Mouse (Mus musculus) right cerebral cortex, postnatal 25 days (tissue): ENCODE measurements around the gene Ggps1.
"Not testable (repeated sequence)": the region's sequence is repeated elsewhere in the genome, so short reads cannot be mapped to it uniquely, and the experiment has no call there.

Experiments
- DNase-seq: peaks from one replicate; pipeline ENCODE4 v3.0.0; 2022

Ggps1 gene

DNA sequence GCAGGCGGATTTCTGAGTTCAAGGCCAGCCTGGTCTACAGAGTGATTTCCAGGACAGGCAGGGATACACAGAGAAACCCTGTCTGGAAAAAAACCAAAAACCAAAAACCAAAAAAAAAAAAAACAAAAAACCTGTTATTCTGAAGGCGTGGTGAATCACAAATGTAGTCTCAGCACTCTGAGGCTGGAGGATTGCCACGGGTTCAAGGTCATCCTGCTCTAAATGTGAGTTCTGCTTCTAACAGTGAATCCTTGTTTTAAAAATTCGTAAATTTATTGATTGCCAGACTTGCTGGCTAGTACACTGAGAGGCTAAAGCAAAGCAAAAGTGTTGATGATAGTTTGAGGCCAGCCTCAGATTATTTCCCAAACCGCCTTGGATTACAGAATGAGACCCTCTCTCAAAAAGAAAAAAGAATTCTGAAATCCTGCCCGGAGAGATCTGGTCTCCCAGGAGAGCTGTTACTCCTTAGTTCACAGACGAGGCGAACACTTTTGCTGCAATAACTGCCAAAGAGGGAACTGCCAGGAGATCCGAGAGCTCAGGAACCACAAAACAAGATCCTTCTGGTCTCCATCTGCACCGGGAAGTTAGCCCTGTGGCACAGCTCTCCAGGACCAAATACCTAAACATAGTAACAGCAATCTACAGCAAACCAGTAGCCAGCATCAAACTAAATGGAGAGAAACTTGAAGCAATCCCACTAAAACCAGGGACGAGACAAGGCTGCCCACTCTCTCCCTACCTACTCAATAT, 27.2 kb downstream of the Ggps1 start:
- no peak for DNase-seq

DNA sequence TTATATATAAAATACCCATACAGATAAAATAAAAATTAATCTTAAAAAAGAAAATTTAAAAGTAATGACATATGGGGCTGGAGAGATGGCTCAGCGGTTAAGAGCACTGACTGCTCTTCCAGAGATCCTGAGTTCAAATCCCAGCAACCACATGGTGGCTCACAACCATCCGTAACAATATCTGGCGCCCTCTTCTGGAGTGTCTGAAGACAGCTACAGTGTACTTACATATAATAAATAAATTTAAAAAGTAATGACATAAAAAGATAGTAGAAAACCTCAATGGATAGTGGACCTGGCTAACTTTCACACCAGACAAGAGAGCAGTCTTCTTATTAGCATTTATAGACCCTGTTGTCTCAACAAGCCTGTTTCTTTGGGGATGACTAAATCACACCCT, 27.9 kb downstream of the Ggps1 start:
- not testable (repeated sequence) for DNase-seq

DNA sequence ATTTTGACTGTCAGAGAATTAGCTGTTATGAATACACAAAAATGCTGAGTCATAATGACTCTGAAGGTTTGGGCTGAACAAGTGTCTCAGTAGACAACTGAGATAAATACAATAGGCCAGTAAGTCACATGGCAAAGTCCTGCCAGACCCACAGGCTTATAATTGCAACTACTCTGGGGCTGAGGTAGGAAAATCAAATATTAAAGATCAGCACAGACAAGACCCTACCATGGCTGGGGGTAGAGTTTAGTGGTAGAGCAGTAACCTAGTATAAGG, 29.3 kb downstream of the Ggps1 start:
- no peak for DNase-seq

GRCm38 (mm10) chr13:14033309-14034072, 29.8 kb downstream of the Ggps1 start:
- no peak for DNase-seq

- no peak for DNase-seq
Measured at GRCm38 (mm10) chr13:14026154-14026820, 37.0 kb downstream of the Ggps1 start.

GRCm38 (mm10) chr13:14025554-14025953, 37.7 kb downstream of the Ggps1 start:
- DNase-seq, result no peak

DNA sequence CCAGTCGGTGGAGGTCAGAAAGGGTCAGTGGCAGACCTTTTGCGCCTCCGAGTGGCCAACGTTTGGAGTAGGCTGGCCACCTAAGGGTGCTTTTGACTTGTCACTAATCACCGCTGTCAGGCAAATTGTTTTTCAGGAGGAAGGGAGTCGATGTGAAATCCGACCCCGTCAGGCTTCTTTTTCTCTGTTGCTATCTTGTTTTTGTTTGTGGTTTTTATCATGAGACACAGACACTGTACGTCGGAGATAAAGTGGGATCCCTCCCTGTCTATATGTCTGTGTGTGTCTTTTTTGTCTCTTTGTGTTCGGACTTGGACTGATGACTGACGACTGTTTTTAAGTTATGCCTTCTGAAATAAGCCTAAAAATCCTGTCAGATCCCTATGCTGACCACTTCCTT, 41.9 kb downstream of the Ggps1 start:
- DNase-seq, result not testable (repeated sequence)

DNA sequence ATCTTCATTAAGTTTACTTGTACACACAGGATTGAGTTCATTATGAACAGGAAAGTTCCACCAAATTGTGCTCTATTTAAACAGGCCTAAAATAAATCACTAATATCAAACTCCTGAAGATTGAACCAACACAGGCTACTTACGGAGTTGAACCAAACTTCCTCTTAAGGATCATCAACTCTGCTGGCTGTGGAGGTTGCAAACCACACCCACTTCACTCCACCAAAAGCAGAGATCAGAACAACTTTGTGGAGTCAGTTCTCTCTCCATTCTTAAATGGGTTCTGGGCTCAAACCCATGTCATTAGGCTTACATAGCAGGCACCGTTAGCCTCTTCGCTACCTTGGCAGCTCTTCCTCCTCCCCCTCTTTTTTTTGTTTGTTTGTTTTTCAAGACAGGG, 44.4 kb downstream of the Ggps1 start:
- DNase-seq, result no peak

GRCm38 (mm10) chr13:14018283-14018682, 45.0 kb downstream of the Ggps1 start:
- DNase-seq, result no peak

DNA sequence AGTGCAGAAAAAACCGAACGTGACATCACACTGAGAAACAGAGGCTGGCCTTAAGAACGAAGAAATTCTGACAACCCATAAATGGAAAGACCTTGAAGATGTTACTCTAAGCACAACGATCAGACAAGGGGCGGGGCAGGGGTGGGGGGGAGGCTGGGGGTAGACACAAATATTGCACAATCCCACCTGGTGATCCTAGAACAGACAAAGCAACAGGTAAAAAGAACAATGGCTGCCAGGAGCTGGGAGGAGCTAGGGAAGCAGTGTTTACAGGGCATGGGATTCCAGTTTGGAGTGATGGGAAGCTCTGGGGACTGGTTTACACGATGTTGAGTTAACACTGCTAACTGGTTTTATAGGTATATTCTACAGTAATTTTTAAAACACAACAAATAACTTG, 47.7 kb downstream of the Ggps1 start:
- no peak for DNase-seq

- no peak for DNase-seq
Measured at GRCm38 (mm10) chr13:14014540-14014939, 48.7 kb downstream of the Ggps1 start.

DNA sequence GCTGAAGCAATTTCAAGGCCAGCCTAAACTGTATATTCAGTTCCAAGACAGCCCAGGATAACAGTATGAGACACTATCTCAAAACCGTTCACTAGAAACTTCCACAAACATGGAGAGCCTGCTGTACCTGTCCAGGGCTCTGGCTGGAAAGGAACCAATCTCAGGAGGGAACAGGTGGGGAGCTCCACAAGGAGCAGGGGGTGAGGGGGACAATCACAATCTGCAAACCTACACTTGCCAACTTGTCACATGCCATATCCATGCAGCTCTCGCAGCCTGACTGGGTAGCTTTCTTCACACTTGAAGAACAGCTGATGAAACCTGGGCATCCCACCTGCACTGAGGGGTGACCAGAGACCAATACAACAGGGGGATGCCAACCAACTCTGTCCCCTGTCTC, 49.3 kb downstream of the Ggps1 start:
- DNase-seq, result no peak

- DNase-seq, result no peak
Measured at GRCm38 (mm10) chr13:14011454-14011995, 51.8 kb downstream of the Ggps1 start.

GRCm38 (mm10) chr13:14006056-14006455, 57.2 kb downstream of the Ggps1 start:
- no peak for DNase-seq

- DNase-seq, result no peak
Measured at GRCm38 (mm10) chr13:14004999-14005398, 58.3 kb downstream of the Ggps1 start.

DNA sequence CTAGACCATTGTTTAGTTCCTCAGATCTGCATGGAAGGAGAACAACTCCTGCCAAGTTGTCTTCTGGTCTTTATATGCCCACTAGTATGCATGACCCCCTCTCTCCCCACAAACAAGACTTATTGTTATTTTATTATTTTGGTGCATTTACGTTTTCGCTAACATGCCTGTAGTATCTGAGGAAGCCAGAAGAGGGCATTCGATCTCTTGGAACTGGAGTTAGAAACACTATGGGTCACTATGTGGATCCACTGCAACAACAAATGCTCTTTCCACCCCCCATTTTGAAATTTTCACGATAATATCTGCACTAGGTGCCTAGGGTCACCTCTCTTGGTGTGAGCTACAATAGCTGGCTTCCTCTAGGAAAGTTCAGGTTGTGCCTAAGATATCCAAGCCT, 59.2 kb downstream of the Ggps1 start:
- DNase-seq, result no peak

- DNase-seq, result no peak
Measured at GRCm38 (mm10) chr13:14002706-14003105, 60.6 kb downstream of the Ggps1 start.
